Mouse (Mus musculus) cerebellum, adult 2 months (tissue): Measurements from ENCODE around the gene Kpna4.

Experiments used
- CTCF ChIP-seq: fragments of 200-500 bp; IDR thresholded peaks from 2 replicates; pipeline ENCODE4 v1.5.1; 2011; ENCODE audit warnings: low read depth, mild to moderate bottlenecking, control low read depth, low read length, moderate library complexity, borderline replicate concordance; ENCODE audit not compliant: insufficient read depth
- POLR2A ChIP-seq: fragments of 200-500 bp; IDR thresholded peaks from 2 replicates; pipeline ENCODE4 v1.6.1; 2011; ENCODE audit warnings: low read length, control low read depth, borderline replicate concordance; ENCODE audit not compliant: insufficient read depth

DNA sequence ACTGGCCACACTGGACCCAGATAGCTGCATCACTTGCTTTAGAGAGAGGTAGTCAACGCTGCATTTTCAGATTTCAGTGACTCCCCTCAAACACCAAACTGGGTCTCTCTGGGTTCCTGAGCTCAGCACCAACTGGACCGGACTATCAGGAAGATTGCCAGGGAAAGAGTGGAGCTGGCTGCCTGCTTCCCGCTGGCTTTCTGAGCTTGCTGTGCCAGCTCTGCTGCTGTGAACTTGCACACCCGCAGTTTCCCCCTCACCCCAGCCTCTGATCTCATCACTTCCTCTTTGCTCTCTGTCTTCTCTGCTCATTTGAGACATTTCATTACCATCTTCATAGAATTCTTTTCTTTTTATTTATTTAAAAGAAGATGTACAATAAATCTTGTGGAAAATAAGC lies 44.2 kb upstream of the Kpna4 start:
- TF ChIP-seq CTCF (no peak), POLR2A (no peak)
